Mouse (Mus musculus): ENCODE measurements at regions not wholly inside any gene's neighbourhood (a gene's known extent, or its start where the extent isn't known, plus 50 kb on each side); places are given as distances from the start of the nearest gene placed in this dataset.
A peak's percentile ranks its signal among the peaks of the same experiment; 100 is the strongest.

- DNase-seq (ENCODE audit: low read depth) = no peak
Measured at GRCm38 (mm10) chr6:104916787-104917186, 424.2 kb downstream of the Cntn6 start.

- no peak for DNase-seq (ENCODE audit: low read depth)
Measured at GRCm38 (mm10) chr6:104922577-104922976, 430.0 kb downstream of the Cntn6 start.

- no peak for DNase-seq (ENCODE audit: low read depth)
Measured at GRCm38 (mm10) chr6:104926088-104926487, 433.5 kb downstream of the Cntn6 start.

- no peak for DNase-seq (ENCODE audit: low read depth)
Measured at GRCm38 (mm10) chr6:104930284-104930683, 437.7 kb downstream of the Cntn6 start.

- DNase-seq (ENCODE audit: low read depth) = no peak
Measured at GRCm38 (mm10) chr6:104932153-104932552, 439.6 kb downstream of the Cntn6 start.

GRCm38 (mm10) chr6:104939134-104939533 lies 446.5 kb downstream of the Cntn6 start:
- DNase-seq (ENCODE audit: low read depth) = peak; percentile 1

- DNase-seq (ENCODE audit: low read depth) = no peak
Measured at GRCm38 (mm10) chr6:104974517-104974916, 481.9 kb downstream of the Cntn6 start.

- no peak for DNase-seq (ENCODE audit: low read depth)
Measured at GRCm38 (mm10) chr6:104984144-104984543, 491.6 kb downstream of the Cntn6 start.

- DNase-seq (ENCODE audit: low read depth) = no peak
Measured at GRCm38 (mm10) chr6:104989863-104990262, 497.3 kb downstream of the Cntn6 start.

- DNase-seq (ENCODE audit: low read depth) = no peak
Measured at GRCm38 (mm10) chr6:104990366-104990765, 497.8 kb downstream of the Cntn6 start.

- no peak for DNase-seq (ENCODE audit: low read depth)
Measured at GRCm38 (mm10) chr6:104999601-105000000, 507.0 kb downstream of the Cntn6 start.

- DNase-seq (ENCODE audit: low read depth) = no peak
Measured at GRCm38 (mm10) chr6:105020672-105021071, 528.1 kb downstream of the Cntn6 start.

- DNase-seq (ENCODE audit: low read depth) = no peak
Measured at GRCm38 (mm10) chr6:105021174-105021573, 528.6 kb downstream of the Cntn6 start.

GRCm38 (mm10) chr6:105066146-105066545 lies 573.6 kb downstream of the Cntn6 start:
- no peak for DNase-seq (ENCODE audit: low read depth)

GRCm38 (mm10) chr6:105090882-105091281 lies 586.6 kb upstream of the Cntn4 start:
- DNase-seq (ENCODE audit: low read depth) = peak; percentile 36

All from 416B (cell line).